Mouse (Mus musculus) liver, embryonic 15.5 days (tissue): ENCODE measurements at regions not wholly inside any gene's neighbourhood (a gene's known extent, or its start where the extent isn't known, plus 50 kb on each side); places are given as distances from the start of the nearest gene placed in this dataset.

Experiments used
- ATAC-seq: fragments of 200-750 bp; cut with Nextera tagmentation; 2 replicates; pipeline ENCODE4 v1.8.0; 2017; ENCODE audit warnings: moderate number of reproducible peaks, mild to moderate bottlenecking, moderate library complexity; ENCODE audit not compliant: insufficient read depth
- H3K27ac ChIP-seq: fragments of 300-500 bp; sonication (generic); replicated peaks from 2 replicates; pipeline ENCODE4 v1.5.1; 2015; ENCODE audit warnings: mild to moderate bottlenecking, inconsistent platforms
- H3K27me3 ChIP-seq: fragments of 300-500 bp; sonication (generic); 2 replicates; pipeline ENCODE4 v1.6.1; 2015; ENCODE audit warnings: mild to moderate bottlenecking, inconsistent platforms
- H3K36me3 ChIP-seq: fragments of 300-500 bp; sonication (generic); replicated peaks from 2 replicates; pipeline ENCODE4 v1.6.1; 2015; ENCODE audit warnings: moderate library complexity, mild to moderate bottlenecking, inconsistent platforms
- H3K4me1 ChIP-seq: fragments of 300-500 bp; sonication (generic); replicated peaks from 2 replicates; pipeline ENCODE4 v1.6.1; 2015; ENCODE audit warnings: inconsistent platforms
- H3K4me2 ChIP-seq: fragments of 300-500 bp; sonication (generic); 2 replicates; pipeline ENCODE4 v1.6.1; 2015; ENCODE audit warnings: moderate library complexity, mild to moderate bottlenecking, inconsistent platforms
- H3K4me3 ChIP-seq: fragments of 300-500 bp; sonication (generic); replicated peaks from 2 replicates; pipeline ENCODE4 v1.5.1; 2015; ENCODE audit warnings: mild to moderate bottlenecking, inconsistent platforms
- H3K9ac ChIP-seq: fragments of 300-500 bp; sonication (generic); 2 replicates; pipeline ENCODE4 v1.6.1; 2015; ENCODE audit warnings: moderate library complexity, mild to moderate bottlenecking, inconsistent platforms
- H3K9me3 ChIP-seq: fragments of 300-500 bp; sonication (generic); replicated peaks from 2 replicates; pipeline ENCODE4 v1.6.1; 2016; ENCODE audit warnings: inconsistent platforms
- WGBS: fragments of 180-500 bp; shearing (Covaris S2); methylation state at CpG from one replicate; pipeline ENCODE4 v1.1.7; 2015; ENCODE audit warnings: mixed read lengths; ENCODE audit not compliant: insufficient replicate concordance; 5-methylcytosine and 5-hydroxymethylcytosine counted together

DNA sequence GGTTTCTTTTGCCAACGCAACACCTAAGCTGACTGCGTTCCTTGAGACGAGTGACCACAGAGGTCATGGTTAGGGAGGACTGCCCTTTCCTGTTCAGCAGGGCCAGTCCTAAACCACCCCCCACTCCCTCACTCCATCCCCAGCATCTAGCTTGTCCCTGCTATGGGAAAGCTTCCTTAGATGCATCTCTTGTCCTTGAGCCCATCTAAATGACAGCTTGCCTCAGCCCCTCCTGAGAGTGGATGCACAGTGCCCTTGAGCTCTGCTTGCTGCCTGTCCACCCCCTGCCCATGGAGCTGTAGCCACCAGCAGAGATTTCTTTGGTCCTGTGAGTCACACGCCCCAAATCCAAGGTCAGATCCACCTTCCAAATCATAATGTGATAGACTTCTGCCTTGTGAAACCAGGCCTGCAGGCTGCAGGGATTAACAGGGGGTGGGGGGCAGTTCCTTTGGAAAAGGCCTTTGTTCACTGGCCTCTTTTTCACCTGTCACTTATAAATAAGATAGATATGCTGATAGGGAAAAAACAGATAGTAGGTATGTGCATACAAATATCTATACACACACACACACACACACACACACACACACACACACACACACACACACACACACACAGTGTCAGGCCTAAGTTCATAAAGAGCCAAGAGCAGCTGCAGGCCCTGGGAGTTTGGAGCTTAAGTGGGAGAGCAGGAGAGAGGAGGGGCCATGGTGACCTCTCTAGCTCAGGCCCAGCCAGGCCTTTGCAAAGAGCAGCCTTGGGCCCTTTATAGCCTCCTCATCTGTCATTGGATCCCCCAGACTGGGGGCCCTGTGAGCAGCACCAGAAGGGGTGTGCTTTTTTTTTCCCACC lies 56.4 kb upstream of the Adra2c start:
- no peak overlapping the region for H3K27ac ChIP-seq
- no peak for ATAC-seq
- no peak overlapping the region for H3K4me3 ChIP-seq
- H3K9me3 ChIP-seq = no peaks in the 10 kb centered on the region
- no peak overlapping the region for H3K9ac ChIP-seq
- H3K4me2 ChIP-seq = no peak overlapping the region
- no peaks in the 10 kb centered on the region for H3K36me3 ChIP-seq
- H3K4me1 ChIP-seq = no peaks in the 10 kb centered on the region
- no peaks in the 10 kb centered on the region for H3K27me3 ChIP-seq
- 59% methylated on average over 4 of the region's 4 CpGs for WGBS

DNA sequence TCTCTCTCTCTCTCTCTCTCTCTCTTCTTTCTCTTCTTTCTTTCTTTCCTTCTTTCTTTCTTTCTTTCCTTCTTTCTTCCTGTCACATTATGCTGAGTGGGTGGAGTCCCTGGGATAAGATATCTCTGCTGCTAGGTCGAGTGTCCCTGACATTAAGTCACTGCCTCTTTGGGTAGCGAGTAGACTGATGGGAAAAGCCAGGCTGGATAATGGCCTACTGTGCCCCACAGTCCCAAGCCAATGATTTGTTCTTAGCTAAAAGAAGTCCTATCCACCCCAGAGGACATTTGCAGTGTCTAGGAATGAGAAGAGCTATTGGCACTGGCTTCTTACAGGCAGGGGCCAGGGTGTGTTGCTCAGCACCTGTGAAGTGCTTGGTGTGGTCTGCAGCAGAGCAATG lies 61.8 kb upstream of the Adra2c start:
- Histone ChIP-seq H3K9me3 (no peaks in the 10 kb centered on the region), H3K4me3 (no peak overlapping the region), H3K9ac (no peak overlapping the region), H3K27ac (no peak overlapping the region), H3K36me3 (no peaks in the 10 kb centered on the region), H3K27me3 (no peaks in the 10 kb centered on the region), H3K4me2 (no peak overlapping the region), H3K4me1 (no peaks in the 10 kb centered on the region)
- no peak for ATAC-seq
- WGBS = 31% methylated on average over 2 of the region's 2 CpGs

- H3K27me3 ChIP-seq = no peaks in the 10 kb centered on the region
- 38% methylated on average over 11 of the region's 11 CpGs for WGBS
- no peak overlapping the region for H3K4me3 ChIP-seq
- ATAC-seq = no peak
- no peak overlapping the region for H3K27ac ChIP-seq
- no peaks in the 10 kb centered on the region for H3K9me3 ChIP-seq
- H3K4me2 ChIP-seq = no peak overlapping the region
- H3K36me3 ChIP-seq = no peaks in the 10 kb centered on the region
- no peak overlapping the region for H3K9ac ChIP-seq
- H3K4me1 ChIP-seq = no peaks in the 10 kb centered on the region
Measured at GRCm38 (mm10) chr5:35215480-35216195, 62.5 kb upstream of the Adra2c start.

DNA sequence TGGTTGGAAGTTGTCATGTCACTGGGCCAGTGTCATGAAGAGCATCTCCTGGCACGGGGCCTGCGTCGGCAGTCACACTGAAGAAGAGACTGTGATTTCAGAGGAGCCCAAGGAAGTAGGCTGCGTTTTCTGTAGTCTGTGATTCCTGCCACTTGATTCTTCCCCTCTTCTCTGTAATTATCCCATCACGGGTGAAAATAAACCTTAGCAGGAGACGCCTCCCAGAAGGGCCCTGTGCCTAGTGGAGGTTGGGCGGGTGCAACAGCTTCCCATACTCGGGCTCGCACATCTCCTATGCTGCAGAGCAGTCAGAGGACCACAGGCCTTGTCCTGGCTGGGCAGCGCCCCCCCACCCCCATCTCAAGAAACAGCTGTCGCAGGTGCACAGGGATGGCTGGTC lies 63.1 kb upstream of the Adra2c start:
- H3K4me1 ChIP-seq = no peaks in the 10 kb centered on the region
- ATAC-seq = no peak
- H3K9ac ChIP-seq = no peak overlapping the region
- 66% methylated on average over 11 of the region's 11 CpGs for WGBS
- H3K4me3 ChIP-seq = no peak overlapping the region
- H3K4me2 ChIP-seq = no peak overlapping the region
- no peak overlapping the region for H3K27ac ChIP-seq
- no peaks in the 10 kb centered on the region for H3K9me3 ChIP-seq
- H3K27me3 ChIP-seq = no peaks in the 10 kb centered on the region
- H3K36me3 ChIP-seq = no peaks in the 10 kb centered on the region

DNA sequence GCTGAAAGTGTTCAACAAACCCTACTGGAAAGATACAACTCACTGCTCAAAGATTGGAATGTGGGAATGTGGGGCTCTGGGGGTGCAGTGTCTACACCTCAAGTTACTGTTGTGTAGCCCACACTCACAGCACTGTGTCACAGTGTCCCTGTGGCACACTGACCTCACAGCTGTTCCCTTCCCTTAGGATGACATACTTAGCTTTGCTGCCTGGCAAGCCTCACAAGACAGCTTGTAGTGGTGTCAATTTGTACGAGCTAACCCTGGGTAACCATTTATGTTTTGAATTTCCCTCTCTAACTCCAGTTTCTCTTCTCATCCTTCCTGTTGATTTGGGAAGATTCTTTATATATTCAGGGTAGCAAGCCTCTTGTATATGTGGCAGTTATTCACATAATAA lies 68.8 kb upstream of the Adra2c start:
- no peaks in the 10 kb centered on the region for H3K4me1 ChIP-seq
- H3K27me3 ChIP-seq = no peaks in the 10 kb centered on the region; the same call in 1 of the 2 replicates
- H3K4me2 ChIP-seq = no peak overlapping the region
- ATAC-seq = no peak
- H3K27ac ChIP-seq = no peak overlapping the region
- H3K36me3 ChIP-seq = no peaks in the 10 kb centered on the region
- H3K9me3 ChIP-seq = no peaks in the 10 kb centered on the region
- 28% methylated on average over 1 of the region's 1 CpGs for WGBS
- H3K9ac ChIP-seq = no peak overlapping the region
- no peak overlapping the region for H3K4me3 ChIP-seq

DNA sequence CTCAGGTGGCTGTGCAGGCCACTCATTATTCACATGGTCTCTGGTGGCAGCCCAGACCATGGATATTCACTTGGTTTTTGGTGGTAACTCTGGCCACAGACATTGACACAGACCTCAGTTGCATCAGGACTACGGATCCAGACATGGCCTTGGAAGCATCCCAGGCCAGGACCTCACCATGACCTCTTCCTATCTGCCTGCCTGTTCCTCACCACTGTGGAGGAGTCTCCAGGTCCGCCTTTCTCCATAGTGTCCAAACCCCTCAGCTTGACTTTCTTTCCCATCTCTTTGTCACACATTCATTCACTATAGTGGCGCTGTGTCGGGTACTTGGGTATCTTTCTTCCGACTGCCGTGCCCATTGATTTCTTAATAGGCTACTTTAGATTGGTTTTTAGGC lies 74.1 kb upstream of the Adra2c start:
- WGBS = 75% methylated on average over 6 of the region's 6 CpGs
- Histone ChIP-seq H3K9me3 (no peaks in the 10 kb centered on the region), H3K36me3 (no peaks in the 10 kb centered on the region), H3K4me1 (no peaks in the 10 kb centered on the region), H3K4me3 (no peak overlapping the region), H3K27ac (no peak overlapping the region), H3K27me3 (no peaks in the 10 kb centered on the region; the same call in 1 of the 2 replicates), H3K4me2 (no peak overlapping the region), H3K9ac (no peak overlapping the region)
- no peak for ATAC-seq

DNA sequence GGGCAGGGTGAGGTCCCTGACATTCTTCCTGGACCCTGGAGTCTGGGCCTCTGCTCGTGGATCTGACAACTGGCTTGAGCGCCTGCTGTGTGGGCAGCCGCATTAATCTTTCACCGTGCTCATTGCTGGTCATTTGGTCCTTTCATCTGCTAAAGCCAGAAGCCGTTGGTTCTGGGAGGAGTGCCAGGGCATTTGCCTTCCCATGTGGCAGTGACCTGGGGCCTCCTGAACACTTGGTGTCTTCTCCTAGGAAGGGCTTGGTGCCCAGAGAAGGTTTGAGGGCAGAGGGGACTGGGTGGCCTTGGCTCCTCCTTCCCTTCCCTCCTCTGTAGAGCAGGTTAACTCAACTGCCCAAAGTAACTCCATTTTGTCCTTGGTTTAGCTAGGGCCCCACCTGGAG lies 79.7 kb upstream of the Adra2c start:
- no peak overlapping the region for H3K4me3 ChIP-seq
- H3K36me3 ChIP-seq = no peaks in the 10 kb centered on the region
- no peak for ATAC-seq
- H3K9me3 ChIP-seq = no peaks in the 10 kb centered on the region
- 0 out of 2 replicates have a peak, but pooled peaks cover 7% of the 10 kb centered on the region for H3K27me3 ChIP-seq
- no peak overlapping the region for H3K4me2 ChIP-seq
- no peak overlapping the region for H3K9ac ChIP-seq
- no peaks in the 10 kb centered on the region for H3K4me1 ChIP-seq
- H3K27ac ChIP-seq = no peak overlapping the region
- 54% methylated on average over 5 of the region's 5 CpGs for WGBS

- Histone ChIP-seq H3K27me3 (peaks cover 47% of the 10 kb centered on the region), H3K36me3 (no peaks in the 10 kb centered on the region), H3K4me1 (no peaks in the 10 kb centered on the region), H3K9ac (no peak overlapping the region), H3K4me3 (no peak overlapping the region), H3K27ac (no peak overlapping the region), H3K4me2 (no peak overlapping the region), H3K9me3 (no peaks in the 10 kb centered on the region)
- 67% methylated on average over 12 of the region's 12 CpGs for WGBS
- no peak for ATAC-seq
Measured at GRCm38 (mm10) chr5:35189113-35189797, 83.7 kb upstream of the Lrpap1 start.

GRCm38 (mm10) chr5:35185826-35186225 lies 80.3 kb upstream of the Lrpap1 start:
- H3K9ac ChIP-seq = no peak overlapping the region
- no peak overlapping the region for H3K4me2 ChIP-seq
- H3K27ac ChIP-seq = no peak overlapping the region
- 47% methylated on average over 3 of the region's 3 CpGs for WGBS
- H3K4me1 ChIP-seq = no peaks in the 10 kb centered on the region
- no peaks in the 10 kb centered on the region for H3K9me3 ChIP-seq
- ATAC-seq = no peak
- H3K4me3 ChIP-seq = no peak overlapping the region
- peaks cover 48% of the 10 kb centered on the region for H3K27me3 ChIP-seq
- no peaks in the 10 kb centered on the region for H3K36me3 ChIP-seq

GRCm38 (mm10) chr5:35185289-35185688 lies 79.7 kb upstream of the Lrpap1 start:
- H3K4me1 ChIP-seq = no peaks in the 10 kb centered on the region
- H3K27me3 ChIP-seq = peaks cover 44% of the 10 kb centered on the region
- H3K4me2 ChIP-seq = no peak overlapping the region
- H3K9me3 ChIP-seq = no peaks in the 10 kb centered on the region
- H3K4me3 ChIP-seq = no peak overlapping the region
- no peaks in the 10 kb centered on the region for H3K36me3 ChIP-seq
- no peak overlapping the region for H3K27ac ChIP-seq
- no peak for ATAC-seq
- H3K9ac ChIP-seq = no peak overlapping the region

DNA sequence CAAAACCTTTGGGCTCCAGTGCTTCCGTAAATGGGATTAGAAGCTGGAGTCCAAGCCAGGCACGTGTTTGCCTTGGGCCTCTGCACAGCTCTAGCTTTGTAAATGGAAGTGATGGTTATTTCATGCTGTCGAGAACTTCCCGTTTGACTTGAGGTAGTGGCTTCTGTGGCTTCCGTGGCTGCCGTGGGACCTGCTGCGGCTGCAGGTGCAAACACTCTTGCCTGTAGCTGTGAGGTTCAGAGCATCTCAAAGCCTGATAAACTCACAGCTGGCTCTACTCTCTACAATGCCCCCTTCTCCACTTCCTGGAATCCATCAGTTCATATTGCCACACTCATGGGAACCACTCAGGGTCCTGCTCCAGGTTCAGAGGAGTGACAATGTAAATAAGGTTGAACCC lies 77.9 kb upstream of the Lrpap1 start:
- ATAC-seq = no peak
- Histone ChIP-seq H3K9me3 (no peaks in the 10 kb centered on the region), H3K9ac (no peak overlapping the region), H3K4me1 (no peaks in the 10 kb centered on the region), H3K27me3 (peaks cover 47% of the 10 kb centered on the region), H3K4me3 (no peak overlapping the region), H3K27ac (no peak overlapping the region), H3K4me2 (no peak overlapping the region), H3K36me3 (no peaks in the 10 kb centered on the region)
- WGBS = 31% methylated on average over 7 of the region's 7 CpGs
